Mouse (Mus musculus): ENCODE measurements around the gene Phf20.

DNA sequence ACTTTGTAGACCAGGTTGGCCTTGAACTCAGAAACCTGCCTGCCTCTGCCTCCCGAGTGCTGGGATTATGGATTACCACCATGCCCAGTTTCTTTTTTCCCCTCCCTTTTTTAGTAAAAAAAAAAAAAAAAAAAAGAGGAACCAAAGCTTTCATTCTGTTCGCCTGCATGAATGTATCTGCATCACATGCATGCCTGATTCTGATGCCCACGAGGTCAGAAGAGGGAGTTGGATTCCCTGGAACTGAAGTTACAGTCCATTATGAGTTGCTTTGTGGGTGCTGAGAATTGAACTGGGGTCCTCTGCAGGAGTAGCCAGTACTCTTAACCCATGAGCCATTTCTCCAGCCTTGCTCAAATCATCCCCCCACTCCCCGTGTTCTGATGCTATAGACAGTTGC is 5.2 kb downstream of the Phf20 start:
- no peak for TF ChIP-seq POLR2A (IDR thresholded peaks at IDR 0.05; ENCODE audit: control insufficient read depth, low read depth, low read length)
- TF ChIP-seq CTCF (IDR thresholded peaks at IDR 0.05; ENCODE audit: control insufficient read depth, insufficient read depth, insufficient replicate concordance, low read depth, low read length), result no peak

All from testis, adult 2 months (tissue).